Mouse (Mus musculus): ENCODE measurements around the gene Nup35. TPM values are rescaled to one million over a fixed set of nuclear protein-coding genes. Genes with fewer than 3 reads are reported as not detected.

Gene Nup35
- polyA plus RNA-seq, 1 experiment = 81.7 TPM

- H3K4me3 ChIP-seq (ENCODE audit: control insufficient read depth, low read depth, low read length) = peak overlapping the region; percentile 86
- H3K27ac ChIP-seq (ENCODE audit: control insufficient read depth, insufficient read depth, low read depth, low read length) = peak overlapping the region; percentile 74
- 0 out of 2 replicates have a peak, but pooled peaks have one; percentile 36 for TF ChIP-seq POLR2A (IDR thresholded peaks at IDR 0.05; ENCODE audit: control insufficient read depth, low read depth, low read length)
- TF ChIP-seq CTCF (IDR thresholded peaks at IDR 0.05; ENCODE audit: control insufficient read depth, insufficient read depth, insufficient replicate concordance, low read depth, low read length) = no peak
- H3K27me3 ChIP-seq (ENCODE audit: control insufficient read depth, insufficient read depth, low read length) = no peaks in the 10 kb centered on the region
- H3K4me1 ChIP-seq (ENCODE audit: control insufficient read depth, insufficient read depth, low read length) = no peaks in the 10 kb centered on the region
- H3K36me3 ChIP-seq (ENCODE audit: control insufficient read depth, insufficient read depth, low read length) = peaks cover 4% of the 10 kb centered on the region
These were observed 21.6 kb downstream of the Nup35 start for GRCm38 (mm10) chr2:80638364-80639241.

GRCm38 (mm10) chr2:80639398-80639797 lies 22.4 kb downstream of the Nup35 start:
- Histone ChIP-seq H3K27me3 (ENCODE audit: control insufficient read depth, insufficient read depth, low read length) (no peaks in the 10 kb centered on the region), H3K27ac (ENCODE audit: control insufficient read depth, insufficient read depth, low read depth, low read length) (no peak overlapping the region), H3K4me1 (ENCODE audit: control insufficient read depth, insufficient read depth, low read length) (no peaks in the 10 kb centered on the region), H3K36me3 (ENCODE audit: control insufficient read depth, insufficient read depth, low read length) (peaks cover 4% of the 10 kb centered on the region), H3K4me3 (ENCODE audit: control insufficient read depth, low read depth, low read length) (peak overlapping the region; percentile 86)
- no peak for TF ChIP-seq CTCF (IDR thresholded peaks at IDR 0.05; ENCODE audit: control insufficient read depth, insufficient read depth, insufficient replicate concordance, low read depth, low read length)
- no peak for TF ChIP-seq POLR2A (IDR thresholded peaks at IDR 0.05; ENCODE audit: control insufficient read depth, low read depth, low read length)

- no peaks in the 10 kb centered on the region for H3K4me1 ChIP-seq (ENCODE audit: control insufficient read depth, insufficient read depth, low read length)
- H3K36me3 ChIP-seq (ENCODE audit: control insufficient read depth, insufficient read depth, low read length) = peaks cover 5% of the 10 kb centered on the region
- TF ChIP-seq CTCF (IDR thresholded peaks at IDR 0.05; ENCODE audit: control insufficient read depth, insufficient read depth, insufficient replicate concordance, low read depth, low read length) = no peak
- no peak for TF ChIP-seq POLR2A (IDR thresholded peaks at IDR 0.05; ENCODE audit: control insufficient read depth, low read depth, low read length)
- peak overlapping the region; percentile 73 for H3K4me3 ChIP-seq (ENCODE audit: control insufficient read depth, low read depth, low read length)
- no peak overlapping the region for H3K27ac ChIP-seq (ENCODE audit: control insufficient read depth, insufficient read depth, low read depth, low read length)
- no peaks in the 10 kb centered on the region for H3K27me3 ChIP-seq (ENCODE audit: control insufficient read depth, insufficient read depth, low read length)
These were observed 22.8 kb downstream of the Nup35 start for GRCm38 (mm10) chr2:80639864-80640263.

- Histone ChIP-seq H3K27ac (ENCODE audit: control insufficient read depth, insufficient read depth, low read depth, low read length) (no peak overlapping the region), H3K4me3 (ENCODE audit: control insufficient read depth, low read depth, low read length) (no peak overlapping the region), H3K4me1 (ENCODE audit: control insufficient read depth, insufficient read depth, low read length) (no peaks in the 10 kb centered on the region), H3K27me3 (ENCODE audit: control insufficient read depth, insufficient read depth, low read length) (no peaks in the 10 kb centered on the region), H3K36me3 (ENCODE audit: control insufficient read depth, insufficient read depth, low read length) (no peaks in the 10 kb centered on the region)
- no peak for TF ChIP-seq POLR2A (IDR thresholded peaks at IDR 0.05; ENCODE audit: control insufficient read depth, low read depth, low read length)
These were observed 44.4 kb downstream of the Nup35 start for GRCm38 (mm10) chr2:80661414-80661813.

- TF ChIP-seq CTCF (IDR thresholded peaks at IDR 0.05; ENCODE audit: control insufficient read depth, insufficient read depth, insufficient replicate concordance, low read depth, low read length) (no peak), POLR2A (IDR thresholded peaks at IDR 0.05; ENCODE audit: control insufficient read depth, low read depth, low read length) (no peak)
- no peaks in the 10 kb centered on the region for H3K36me3 ChIP-seq (ENCODE audit: control insufficient read depth, insufficient read depth, low read length)
- no peak overlapping the region for H3K27ac ChIP-seq (ENCODE audit: control insufficient read depth, insufficient read depth, low read depth, low read length)
- H3K4me3 ChIP-seq (ENCODE audit: control insufficient read depth, low read depth, low read length) = no peak overlapping the region
- no peaks in the 10 kb centered on the region for H3K4me1 ChIP-seq (ENCODE audit: control insufficient read depth, insufficient read depth, low read length)
- no peaks in the 10 kb centered on the region for H3K27me3 ChIP-seq (ENCODE audit: control insufficient read depth, insufficient read depth, low read length)
These were observed 45.6 kb downstream of the Nup35 start for GRCm38 (mm10) chr2:80662682-80663081.

GRCm38 (mm10) chr2:80667396-80667964 lies 50.4 kb downstream of the Nup35 start:
- TF ChIP-seq POLR2A (IDR thresholded peaks at IDR 0.05; ENCODE audit: control insufficient read depth, low read depth, low read length) (no peak), CTCF (IDR thresholded peaks at IDR 0.05; ENCODE audit: control insufficient read depth, insufficient read depth, insufficient replicate concordance, low read depth, low read length) (no peak)
- no peaks in the 10 kb centered on the region for H3K27me3 ChIP-seq (ENCODE audit: control insufficient read depth, insufficient read depth, low read length)
- H3K4me1 ChIP-seq (ENCODE audit: control insufficient read depth, insufficient read depth, low read length) = no peaks in the 10 kb centered on the region
- no peak overlapping the region for H3K4me3 ChIP-seq (ENCODE audit: control insufficient read depth, low read depth, low read length)
- H3K36me3 ChIP-seq (ENCODE audit: control insufficient read depth, insufficient read depth, low read length) = no peaks in the 10 kb centered on the region
- no peak overlapping the region for H3K27ac ChIP-seq (ENCODE audit: control insufficient read depth, insufficient read depth, low read depth, low read length)

- H3K27me3 ChIP-seq (ENCODE audit: control insufficient read depth, insufficient read depth, low read length) = no peaks in the 10 kb centered on the region
- H3K36me3 ChIP-seq (ENCODE audit: control insufficient read depth, insufficient read depth, low read length) = no peaks in the 10 kb centered on the region
- no peak overlapping the region for H3K27ac ChIP-seq (ENCODE audit: control insufficient read depth, insufficient read depth, low read depth, low read length)
- no peak for TF ChIP-seq CTCF (IDR thresholded peaks at IDR 0.05; ENCODE audit: control insufficient read depth, insufficient read depth, insufficient replicate concordance, low read depth, low read length)
- TF ChIP-seq POLR2A (IDR thresholded peaks at IDR 0.05; ENCODE audit: control insufficient read depth, low read depth, low read length) = no peak
- no peak overlapping the region for H3K4me3 ChIP-seq (ENCODE audit: control insufficient read depth, low read depth, low read length)
- no peaks in the 10 kb centered on the region for H3K4me1 ChIP-seq (ENCODE audit: control insufficient read depth, insufficient read depth, low read length)
These were observed 53.0 kb downstream of the Nup35 start for GRCm38 (mm10) chr2:80669868-80670666.

Measured in testis, adult 2 months (tissue).